Mouse (Mus musculus): ENCODE results near the gene Grid1. TPM values are rescaled to one million over a fixed set of nuclear protein-coding genes. Genes with fewer than 3 reads are reported as not detected.

Grid1 gene
- polyA plus RNA-seq, 1 experiment from 2014 or later: 0.40 TPM

DNA sequence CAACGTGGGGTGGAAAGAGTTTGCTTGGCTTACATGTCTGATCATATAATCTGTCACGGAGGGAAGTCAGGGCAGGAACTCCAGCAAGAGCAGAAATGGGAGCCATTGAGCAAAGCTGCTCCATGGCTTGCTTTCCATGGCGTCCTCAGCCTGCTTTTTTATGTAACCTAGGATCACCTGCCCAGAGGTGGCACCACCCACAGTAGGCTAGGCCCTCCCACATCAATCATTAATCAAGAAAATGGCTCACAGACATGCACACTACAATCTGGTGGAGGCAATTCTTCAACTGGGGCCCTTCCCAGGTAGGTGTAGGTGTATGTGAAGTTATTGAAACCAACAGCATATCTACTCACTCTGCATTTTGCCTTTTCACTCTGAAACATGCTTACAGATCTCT, 287.7 kb downstream of the Grid1 start:
- no peak for ATAC-seq (ENCODE audit: borderline replicate concordance, extremely low read depth, low FRiP score, low TSS enrichment)
- Histone ChIP-seq H3K4me2 (no peak overlapping the region), H3K36me3 (no peaks in the 10 kb centered on the region), H3K9me3 (no peaks in the 10 kb centered on the region), H3K9ac (no peak overlapping the region), H3K27ac (no peak overlapping the region), H3K4me1 (peaks cover 3% of the 10 kb centered on the region; the same call in 1 of the 2 replicates), H3K27me3 (no peaks in the 10 kb centered on the region), H3K4me3 (no peak overlapping the region)
- 75% methylated on average over 3 of the region's 3 CpGs for WGBS

DNA sequence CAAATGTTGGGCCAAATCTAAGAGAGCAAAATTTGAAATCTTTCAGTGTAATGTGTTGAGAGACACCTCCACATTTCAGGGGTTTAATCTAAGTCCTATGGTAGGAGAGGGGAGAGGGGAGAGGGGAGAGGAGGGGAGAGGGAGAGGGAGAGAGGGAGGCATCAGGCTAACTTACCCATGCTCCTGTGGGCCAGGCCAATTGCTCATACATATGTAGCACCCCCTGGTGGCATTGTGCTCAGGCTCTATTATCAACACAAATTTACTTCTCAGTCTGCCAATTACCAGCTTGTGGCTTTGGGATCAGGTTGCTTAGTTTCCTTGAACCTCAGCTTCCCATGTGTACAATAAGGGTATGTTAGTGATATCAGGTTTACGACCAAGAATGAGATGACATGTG, 291.0 kb downstream of the Grid1 start:
- no peak for ATAC-seq (ENCODE audit: borderline replicate concordance, extremely low read depth, low FRiP score, low TSS enrichment)
- Histone ChIP-seq H3K36me3 (no peaks in the 10 kb centered on the region), H3K4me1 (peaks cover 5% of the 10 kb centered on the region; the same call in 1 of the 2 replicates), H3K27me3 (no peaks in the 10 kb centered on the region), H3K4me2 (no peak overlapping the region), H3K4me3 (no peak overlapping the region), H3K9ac (no peak overlapping the region), H3K9me3 (no peaks in the 10 kb centered on the region), H3K27ac (no peak overlapping the region)
- 65% methylated on average over 1 of the region's 1 CpGs for WGBS

DNA sequence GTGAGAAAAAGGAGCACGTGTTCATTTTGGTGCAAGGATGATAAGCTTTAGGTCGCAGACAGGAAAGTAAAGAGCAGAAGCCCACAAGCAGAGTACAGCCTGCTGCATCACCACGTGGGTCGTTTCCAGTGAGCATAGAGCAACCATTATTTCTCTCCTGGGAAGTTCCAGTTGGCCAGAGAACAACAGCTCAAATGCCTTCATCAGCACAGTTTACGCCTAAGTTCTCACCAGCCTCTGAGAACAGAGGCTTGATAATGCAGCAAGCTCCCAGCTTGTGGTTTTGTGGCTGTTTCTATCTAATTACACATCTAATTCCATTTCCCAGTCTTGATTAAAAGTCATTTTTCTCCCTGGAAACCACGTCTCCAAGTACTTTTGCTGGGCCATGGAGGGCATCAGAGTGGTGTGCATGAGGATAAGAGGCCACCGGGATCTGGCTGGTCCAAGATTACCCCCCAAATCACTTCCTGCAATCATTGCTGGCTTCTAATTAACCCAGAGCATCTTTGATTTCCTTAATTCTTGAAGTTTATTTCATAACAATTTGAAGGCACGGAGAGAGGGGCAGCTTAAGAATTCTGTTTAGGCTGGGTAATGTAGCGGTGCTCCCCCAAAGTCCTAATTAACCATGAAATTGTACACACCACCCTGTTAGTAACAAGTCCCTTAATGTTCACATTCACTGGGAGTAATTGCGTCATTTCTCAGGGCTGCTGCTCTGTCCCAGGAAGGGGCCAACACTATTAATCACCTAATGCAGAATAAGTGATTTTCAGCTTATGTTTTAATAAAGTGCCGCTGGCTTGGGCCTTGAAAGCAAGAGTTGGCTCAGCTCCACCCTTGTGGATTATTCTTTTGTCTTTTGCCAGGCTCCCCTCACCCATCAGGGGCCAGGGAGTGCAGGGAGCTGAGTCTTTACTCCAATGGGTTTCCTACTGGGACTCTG, 292.7 kb downstream of the Grid1 start:
- Histone ChIP-seq H3K9me3 (no peaks in the 10 kb centered on the region), H3K9ac (no peak overlapping the region), H3K27ac (no peak overlapping the region), H3K4me2 (no peak overlapping the region), H3K36me3 (no peaks in the 10 kb centered on the region), H3K4me3 (no peak overlapping the region), H3K27me3 (no peaks in the 10 kb centered on the region), H3K4me1 (peaks cover 5% of the 10 kb centered on the region; the same call in 1 of the 2 replicates)
- ATAC-seq (ENCODE audit: borderline replicate concordance, extremely low read depth, low FRiP score, low TSS enrichment): peak; percentile 89; the same call in 1 of the 2 replicates
- 47% methylated on average over 11 of the region's 11 CpGs for WGBS

DNA sequence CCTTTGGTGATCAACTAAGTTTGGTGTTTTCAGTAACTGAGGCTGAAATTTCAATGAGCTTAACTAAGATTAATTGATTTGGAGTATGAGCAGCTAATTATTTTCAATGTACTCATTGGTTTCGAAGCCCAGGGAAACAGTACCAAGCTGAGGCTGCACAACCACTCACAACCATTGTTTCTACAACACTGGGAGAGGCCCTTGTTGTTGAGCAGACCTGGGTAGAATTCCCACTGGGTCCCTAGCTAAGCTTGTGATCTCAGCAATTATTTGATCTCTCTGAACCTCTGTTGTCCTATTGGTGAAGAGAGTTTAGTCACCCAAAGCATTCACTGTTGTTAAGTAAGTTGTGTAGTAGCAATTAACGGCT, 293.4 kb downstream of the Grid1 start:
- no peak overlapping the region for H3K9ac ChIP-seq
- no peak overlapping the region for H3K4me2 ChIP-seq
- H3K4me3 ChIP-seq: no peak overlapping the region
- no peaks in the 10 kb centered on the region for H3K9me3 ChIP-seq
- no peak for ATAC-seq (ENCODE audit: borderline replicate concordance, extremely low read depth, low FRiP score, low TSS enrichment)
- WGBS: 72% methylated on average over 2 of the region's 2 CpGs
- H3K27ac ChIP-seq: no peak overlapping the region
- H3K36me3 ChIP-seq: no peaks in the 10 kb centered on the region
- no peaks in the 10 kb centered on the region for H3K27me3 ChIP-seq
- peaks cover 5% of the 10 kb centered on the region; the same call in 1 of the 2 replicates for H3K4me1 ChIP-seq

DNA sequence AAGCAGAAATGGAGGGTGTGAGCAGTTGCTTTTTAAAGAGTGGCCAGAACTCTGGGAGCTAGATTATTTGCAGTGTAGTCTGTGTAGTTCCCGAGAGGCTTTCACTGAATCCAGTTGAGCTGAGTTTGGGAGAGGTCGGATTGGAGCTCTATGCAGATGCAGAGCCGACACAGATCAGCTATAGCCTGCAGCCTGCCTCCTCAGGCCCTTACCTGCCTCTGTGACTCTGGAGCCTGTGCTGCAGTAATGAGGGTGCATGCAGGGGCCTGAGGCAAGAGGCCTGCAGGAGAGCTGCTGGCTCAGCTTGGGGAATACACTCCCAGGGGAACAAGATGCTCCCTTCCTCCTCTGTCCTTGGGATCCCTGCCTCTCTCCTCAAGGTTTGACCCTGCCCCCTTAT, 296.0 kb downstream of the Grid1 start:
- WGBS: 61% methylated on average over 3 of the region's 3 CpGs
- no peak for ATAC-seq (ENCODE audit: borderline replicate concordance, extremely low read depth, low FRiP score, low TSS enrichment)

DNA sequence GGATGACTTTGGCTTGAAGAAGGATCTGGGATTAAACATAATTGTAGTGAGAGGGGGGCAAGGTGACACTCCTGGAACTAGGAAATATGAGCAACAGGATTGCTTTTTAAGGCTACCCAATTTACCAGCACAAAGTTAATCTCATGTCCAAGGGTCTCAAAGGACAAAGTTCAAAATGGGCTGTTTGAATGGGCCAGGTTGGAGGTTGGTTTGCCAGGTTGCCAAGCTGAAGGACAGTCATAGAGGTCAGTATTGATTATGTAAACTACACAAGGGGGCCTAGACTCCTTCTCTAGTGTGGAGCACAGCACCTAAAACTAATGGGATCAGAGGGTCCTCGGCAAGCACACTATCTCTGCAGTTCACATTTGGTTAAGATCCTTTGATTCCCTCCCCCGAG, 300.2 kb downstream of the Grid1 start:
- no peaks in the 10 kb centered on the region for H3K4me1 ChIP-seq
- H3K27me3 ChIP-seq: no peaks in the 10 kb centered on the region
- WGBS: 50% methylated on average over 2 of the region's 2 CpGs
- no peak overlapping the region for H3K4me3 ChIP-seq
- no peak overlapping the region for H3K9ac ChIP-seq
- H3K36me3 ChIP-seq: no peaks in the 10 kb centered on the region
- H3K4me2 ChIP-seq: no peak overlapping the region
- no peak overlapping the region for H3K27ac ChIP-seq
- no peak for ATAC-seq (ENCODE audit: borderline replicate concordance, extremely low read depth, low FRiP score, low TSS enrichment)
- H3K9me3 ChIP-seq: no peaks in the 10 kb centered on the region

More for the DNA sequence above, 296.0 kb downstream of the Grid1 start:
- Histone ChIP-seq H3K4me3 (no peak overlapping the region), H3K36me3 (no peaks in the 10 kb centered on the region), H3K4me2 (no peak overlapping the region), H3K27ac (no peak overlapping the region), H3K9ac (no peak overlapping the region), H3K4me1 (peaks cover 5% of the 10 kb centered on the region; the same call in 1 of the 2 replicates), H3K27me3 (no peaks in the 10 kb centered on the region), H3K9me3 (no peaks in the 10 kb centered on the region)

DNA sequence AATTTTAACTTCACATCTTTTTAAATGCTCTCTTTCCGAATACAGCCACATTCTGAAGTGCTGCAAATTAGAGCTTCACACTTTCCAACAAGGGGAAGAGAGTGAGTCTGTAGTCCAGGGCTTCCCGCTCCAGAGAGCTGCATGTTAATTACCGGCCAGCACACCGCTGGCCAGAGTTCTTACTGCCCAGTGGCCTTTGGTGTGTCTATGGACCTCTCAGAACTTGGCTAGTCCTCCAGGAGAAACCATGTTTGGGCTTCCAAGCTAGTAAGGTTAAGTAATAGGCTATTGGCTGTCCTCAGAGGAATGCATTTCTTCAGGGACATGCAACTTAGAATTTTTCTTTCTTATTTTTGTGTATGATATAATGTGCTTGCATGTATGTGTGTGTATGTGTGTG, 301.0 kb downstream of the Grid1 start:
- H3K9ac ChIP-seq: no peak overlapping the region
- WGBS: 85% methylated on average over 4 of the region's 4 CpGs
- ATAC-seq (ENCODE audit: borderline replicate concordance, extremely low read depth, low FRiP score, low TSS enrichment): no peak
- no peaks in the 10 kb centered on the region for H3K9me3 ChIP-seq
- H3K27ac ChIP-seq: no peak overlapping the region
- no peak overlapping the region for H3K4me2 ChIP-seq
- H3K4me3 ChIP-seq: no peak overlapping the region
- H3K27me3 ChIP-seq: no peaks in the 10 kb centered on the region
- no peaks in the 10 kb centered on the region for H3K36me3 ChIP-seq
- H3K4me1 ChIP-seq: no peaks in the 10 kb centered on the region

DNA sequence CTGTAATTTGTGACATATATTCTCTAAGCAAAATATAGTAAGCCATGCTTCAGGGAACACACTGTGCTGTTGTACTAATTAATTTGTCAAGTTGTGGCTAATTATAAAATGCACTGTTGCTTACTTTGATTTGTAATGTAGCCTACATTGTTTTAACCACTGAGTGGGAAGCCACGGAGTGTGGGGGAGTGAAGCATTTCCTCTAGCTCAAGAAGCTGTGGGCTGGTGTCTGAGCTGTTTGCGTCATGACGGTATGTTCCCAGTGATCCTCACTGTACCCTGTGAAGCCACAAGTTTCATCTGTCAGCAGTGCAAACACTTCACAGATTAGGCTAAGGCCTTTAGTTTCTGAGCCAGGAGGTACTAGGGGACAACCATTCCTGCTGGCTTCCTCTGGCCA, 302.2 kb downstream of the Grid1 start:
- no peaks in the 10 kb centered on the region for H3K4me1 ChIP-seq
- H3K27me3 ChIP-seq: no peaks in the 10 kb centered on the region
- H3K36me3 ChIP-seq: no peaks in the 10 kb centered on the region
- no peak overlapping the region for H3K9ac ChIP-seq
- no peak for ATAC-seq (ENCODE audit: borderline replicate concordance, extremely low read depth, low FRiP score, low TSS enrichment)
- no peak overlapping the region for H3K4me2 ChIP-seq
- H3K27ac ChIP-seq: no peak overlapping the region
- H3K9me3 ChIP-seq: no peaks in the 10 kb centered on the region
- 29% methylated on average over 3 of the region's 3 CpGs for WGBS
- no peak overlapping the region for H3K4me3 ChIP-seq

DNA sequence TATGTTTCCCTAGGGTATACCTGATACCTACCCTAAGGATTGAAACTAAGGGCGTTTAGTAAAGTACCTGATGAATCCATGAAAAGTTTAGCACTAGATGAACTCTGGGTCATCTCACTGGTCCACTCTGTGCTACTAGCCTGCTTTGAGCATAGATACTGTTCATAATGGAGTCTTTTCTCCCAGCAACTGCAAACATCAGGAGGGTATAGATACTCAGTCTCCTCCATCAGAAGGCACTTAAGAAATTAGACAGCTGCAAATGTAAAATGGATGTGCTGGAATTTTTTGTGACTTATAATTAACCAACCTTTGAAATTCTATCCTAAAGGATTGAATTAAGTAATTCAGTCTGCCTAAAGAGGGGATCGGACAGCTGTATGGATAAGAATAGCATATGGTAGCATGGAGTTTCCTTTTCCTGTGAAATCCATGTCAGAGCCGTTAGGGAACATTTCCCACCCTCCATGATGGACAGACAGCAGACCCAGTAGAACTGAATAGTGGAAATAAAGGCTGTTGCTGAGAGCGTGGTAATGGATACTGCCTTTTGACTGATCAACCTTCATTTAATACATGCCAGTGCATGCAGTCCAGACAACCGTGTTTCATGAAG, 303.5 kb downstream of the Grid1 start:
- Histone ChIP-seq H3K9me3 (no peaks in the 10 kb centered on the region), H3K4me3 (no peak overlapping the region), H3K4me1 (no peaks in the 10 kb centered on the region), H3K4me2 (no peak overlapping the region), H3K9ac (no peak overlapping the region), H3K27ac (no peak overlapping the region), H3K36me3 (no peaks in the 10 kb centered on the region), H3K27me3 (no peaks in the 10 kb centered on the region)
- WGBS: 71% methylated on average over 5 of the region's 5 CpGs
- ATAC-seq (ENCODE audit: borderline replicate concordance, extremely low read depth, low FRiP score, low TSS enrichment): no peak

DNA sequence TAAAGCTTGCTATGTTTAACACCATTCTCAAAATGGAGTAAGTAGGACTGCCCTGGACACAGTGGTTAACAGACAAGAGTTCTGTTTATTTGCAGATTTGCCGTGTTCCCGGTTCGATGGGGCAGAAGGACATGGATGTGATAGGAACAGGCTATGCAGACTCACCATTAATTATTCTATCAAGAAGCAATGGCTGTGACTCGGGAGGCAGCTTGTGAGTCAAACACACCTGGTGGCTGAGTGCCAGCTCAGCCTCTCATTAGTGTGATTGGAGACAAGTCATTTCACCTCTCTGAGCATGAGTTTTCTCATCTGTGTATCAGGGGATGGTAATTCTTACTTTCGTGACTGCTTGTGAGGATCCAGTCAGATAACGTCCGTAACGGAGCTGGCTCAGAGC, 307.7 kb downstream of the Grid1 start:
- no peaks in the 10 kb centered on the region for H3K27me3 ChIP-seq
- 78% methylated on average over 8 of the region's 8 CpGs for WGBS
- H3K9ac ChIP-seq: no peak overlapping the region
- H3K4me1 ChIP-seq: no peaks in the 10 kb centered on the region
- ATAC-seq (ENCODE audit: borderline replicate concordance, extremely low read depth, low FRiP score, low TSS enrichment): no peak
- no peak overlapping the region for H3K4me2 ChIP-seq
- no peak overlapping the region for H3K4me3 ChIP-seq
- no peak overlapping the region for H3K27ac ChIP-seq
- no peaks in the 10 kb centered on the region for H3K36me3 ChIP-seq
- no peaks in the 10 kb centered on the region for H3K9me3 ChIP-seq

DNA sequence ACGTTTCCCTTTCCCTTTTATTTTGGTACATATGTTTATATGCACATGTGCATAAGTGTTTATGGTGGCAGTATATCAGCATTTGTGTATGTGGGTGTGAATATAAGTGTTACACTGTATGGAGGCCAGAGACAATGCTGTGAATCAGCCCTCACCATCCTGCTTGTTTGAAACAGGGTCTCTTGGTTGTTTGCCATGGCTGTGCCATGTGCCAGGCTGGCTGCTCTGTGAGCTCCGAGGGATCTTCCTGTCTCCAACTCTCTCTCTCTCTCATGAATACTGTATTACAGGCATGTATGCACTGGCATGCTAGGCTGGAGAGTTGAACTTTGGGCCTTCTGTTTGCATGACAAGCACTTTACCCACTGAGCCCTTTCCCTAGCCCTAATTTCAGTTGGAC, 315.1 kb downstream of the Grid1 start:
- H3K36me3 ChIP-seq: no peaks in the 10 kb centered on the region
- no peak overlapping the region for H3K4me2 ChIP-seq
- H3K9me3 ChIP-seq: no peaks in the 10 kb centered on the region
- H3K4me3 ChIP-seq: no peak overlapping the region
- WGBS: 70% methylated on average over 2 of the region's 2 CpGs
- H3K27ac ChIP-seq: no peak overlapping the region
- no peak for ATAC-seq (ENCODE audit: borderline replicate concordance, extremely low read depth, low FRiP score, low TSS enrichment)
- H3K9ac ChIP-seq: no peak overlapping the region
- no peaks in the 10 kb centered on the region for H3K27me3 ChIP-seq
- no peaks in the 10 kb centered on the region for H3K4me1 ChIP-seq

DNA sequence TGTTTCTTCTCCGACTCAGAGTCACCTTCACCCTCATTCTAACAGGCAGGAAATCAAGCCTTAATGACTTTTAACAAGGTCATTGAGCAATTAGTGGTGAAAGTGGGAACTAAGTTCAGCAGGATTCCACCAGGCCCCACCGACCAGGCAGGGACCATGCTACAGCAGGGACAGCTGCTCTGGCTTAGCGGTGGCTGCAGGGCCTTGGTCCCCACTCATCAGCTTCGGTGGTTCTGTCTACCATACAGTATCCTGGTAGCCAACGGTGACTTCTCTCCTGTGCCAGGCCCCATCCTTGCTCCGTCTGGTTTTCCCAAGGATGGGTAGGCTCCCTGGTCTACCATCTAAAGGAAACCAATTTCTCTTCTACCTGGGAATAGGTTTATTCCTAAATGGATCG, 318.2 kb downstream of the Grid1 start:
- no peak overlapping the region for H3K27ac ChIP-seq
- no peaks in the 10 kb centered on the region for H3K4me1 ChIP-seq
- ATAC-seq (ENCODE audit: borderline replicate concordance, extremely low read depth, low FRiP score, low TSS enrichment): no peak
- H3K4me3 ChIP-seq: no peak overlapping the region
- H3K9ac ChIP-seq: no peak overlapping the region
- H3K9me3 ChIP-seq: no peaks in the 10 kb centered on the region
- no peaks in the 10 kb centered on the region for H3K36me3 ChIP-seq
- no peaks in the 10 kb centered on the region for H3K27me3 ChIP-seq
- no peak overlapping the region for H3K4me2 ChIP-seq
- WGBS: 75% methylated on average over 7 of the region's 7 CpGs

All from lung, embryonic 15.5 days (tissue).